Mouse (Mus musculus): ENCODE measurements around the gene Gm20388. TPM values are rescaled to one million over a fixed set of nuclear protein-coding genes. Genes with fewer than 3 reads are reported as not detected.
A peak's percentile ranks its signal among the peaks of the same experiment; 100 is the strongest.

The Gm20388 gene
- total and polyA plus RNA-seq, 2 experiments from 2014 or later: 17.3 TPM; not detected in 1

DNA sequence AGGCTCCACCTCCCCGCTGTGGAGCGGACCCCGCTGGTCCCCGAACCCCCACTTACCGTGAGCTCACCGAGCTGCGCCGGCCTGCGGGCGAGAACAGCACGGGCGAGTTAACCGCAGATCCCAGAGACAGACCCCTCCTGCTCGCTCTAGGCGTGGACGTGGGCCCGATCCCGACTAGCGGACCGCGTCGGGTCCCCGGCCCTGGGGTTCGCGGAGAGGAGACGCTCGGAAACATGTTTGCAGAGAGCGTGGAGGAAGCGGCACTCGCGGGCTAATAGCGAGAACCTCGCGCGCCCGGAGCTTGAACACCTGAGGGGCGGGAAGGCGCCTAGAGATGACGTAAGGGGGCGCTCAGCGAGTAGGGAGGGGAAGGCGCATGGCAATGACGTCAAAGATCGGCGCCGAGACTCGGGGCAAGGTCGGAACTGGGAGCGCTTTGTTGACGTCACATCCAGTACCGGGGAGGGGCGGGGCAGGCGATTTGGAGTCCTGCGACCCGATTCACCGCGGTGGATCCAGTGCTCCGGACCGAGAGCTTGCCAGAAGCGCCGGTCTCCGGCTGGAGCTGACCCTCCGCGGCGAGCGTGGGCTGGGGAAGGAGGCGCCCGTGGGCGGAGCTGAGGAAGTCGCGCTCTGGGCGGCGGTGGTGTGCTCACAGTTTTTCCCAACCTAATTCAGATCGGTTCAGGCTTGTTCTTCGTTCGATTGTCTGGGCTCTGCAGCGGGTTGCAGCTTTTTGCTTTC is 4038.5 kb downstream of the Gm20388 start, which contains the start of gene Nup133:
Gene Nup133, minus strand, starts transcription at position 324 of the 744 bp plus-strand sequence.
- WGBS: under 1% methylated on average over 76 of the region's 77 CpGs
- peak within 1 kb of the TSS; percentile 89 for H3K9ac ChIP-seq (replicated peaks; ENCODE audit: low read depth, low read length)
- TF ChIP-seq EP300 (IDR thresholded peaks at IDR 0.05; ENCODE audit: low read depth) (no peak), CTCF (IDR thresholded peaks at IDR 0.05; ENCODE audit: low read depth) (no peak)

DNA sequence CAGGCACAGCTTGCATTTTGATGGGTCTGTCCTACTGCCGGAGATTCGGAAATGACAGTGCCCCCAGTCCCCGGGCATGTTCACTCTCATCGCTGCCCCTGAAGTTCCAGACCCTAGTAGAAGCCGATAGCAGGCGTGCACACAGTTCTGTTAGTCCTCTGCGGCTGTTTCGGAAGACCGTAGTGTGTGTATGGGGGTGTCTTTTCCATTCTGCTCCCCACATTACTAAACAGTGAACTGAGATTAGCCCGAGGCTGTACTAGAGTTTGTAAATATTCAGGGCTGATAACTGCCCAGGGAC is 4039.0 kb downstream of the Gm20388 start:
- Histone ChIP-seq H3K27ac (ENCODE audit: low read depth) (peak overlapping the region; percentile 90), H3K27me3 (ENCODE audit: control insufficient read depth, insufficient read depth, low read length) (no peaks in the 10 kb centered on the region), H3K9me3 (replicated peaks; ENCODE audit: control insufficient read depth, low read length) (no peaks in the 10 kb centered on the region), H3K9ac (replicated peaks; ENCODE audit: low read depth, low read length) (peak overlapping the region; percentile 89), H3K36me3 (replicated peaks; ENCODE audit: control insufficient read depth, insufficient read depth, low read length) (peaks cover 34% of the 10 kb centered on the region), H3K4me1 (ENCODE audit: control insufficient read depth, insufficient read depth) (no peaks in the 10 kb centered on the region), H3K4me3 (ENCODE audit: low read depth, low read length) (peak overlapping the region; percentile 99), H3K4me2 (ENCODE audit: low read depth, low read length) (peak overlapping the region; percentile 95)
- no peak for TF ChIP-seq CTCF (IDR thresholded peaks at IDR 0.05; ENCODE audit: low read depth)
- TF ChIP-seq EP300 (IDR thresholded peaks at IDR 0.05; ENCODE audit: low read depth): no peak
- ATAC-seq (ENCODE audit: insufficient read depth, low read depth): 0 out of 2 replicates have a peak, but pooled peaks have one; percentile 6
- DNase-seq (ENCODE audit: low spot score): no peak
- 1% methylated on average over 10 of the region's 10 CpGs for WGBS

More for the DNA sequence above, 4038.5 kb downstream of the Gm20388 start, which contains the start of gene Nup133:
- DNase-seq (ENCODE audit: low spot score) (peak; percentile 97), ATAC-seq (ENCODE audit: insufficient read depth, low read depth) (peak; percentile 90)
- peak within 1 kb of the TSS; percentile 90 for H3K27ac ChIP-seq (ENCODE audit: low read depth)
- peak within 1 kb of the TSS; percentile 95 for H3K4me2 ChIP-seq (ENCODE audit: low read depth, low read length)
- H3K4me1 ChIP-seq (ENCODE audit: control insufficient read depth, insufficient read depth): no peaks in the 10 kb centered on the region
- no peaks in the 10 kb centered on the region for H3K27me3 ChIP-seq (ENCODE audit: control insufficient read depth, insufficient read depth, low read length)
- H3K36me3 ChIP-seq (replicated peaks; ENCODE audit: control insufficient read depth, insufficient read depth, low read length): peaks cover 32% of the 10 kb centered on the region
- H3K4me3 ChIP-seq (ENCODE audit: low read depth, low read length): peak within 1 kb of the TSS; percentile 99
- H3K9me3 ChIP-seq (replicated peaks; ENCODE audit: control insufficient read depth, low read length): no peaks in the 10 kb centered on the region

DNA sequence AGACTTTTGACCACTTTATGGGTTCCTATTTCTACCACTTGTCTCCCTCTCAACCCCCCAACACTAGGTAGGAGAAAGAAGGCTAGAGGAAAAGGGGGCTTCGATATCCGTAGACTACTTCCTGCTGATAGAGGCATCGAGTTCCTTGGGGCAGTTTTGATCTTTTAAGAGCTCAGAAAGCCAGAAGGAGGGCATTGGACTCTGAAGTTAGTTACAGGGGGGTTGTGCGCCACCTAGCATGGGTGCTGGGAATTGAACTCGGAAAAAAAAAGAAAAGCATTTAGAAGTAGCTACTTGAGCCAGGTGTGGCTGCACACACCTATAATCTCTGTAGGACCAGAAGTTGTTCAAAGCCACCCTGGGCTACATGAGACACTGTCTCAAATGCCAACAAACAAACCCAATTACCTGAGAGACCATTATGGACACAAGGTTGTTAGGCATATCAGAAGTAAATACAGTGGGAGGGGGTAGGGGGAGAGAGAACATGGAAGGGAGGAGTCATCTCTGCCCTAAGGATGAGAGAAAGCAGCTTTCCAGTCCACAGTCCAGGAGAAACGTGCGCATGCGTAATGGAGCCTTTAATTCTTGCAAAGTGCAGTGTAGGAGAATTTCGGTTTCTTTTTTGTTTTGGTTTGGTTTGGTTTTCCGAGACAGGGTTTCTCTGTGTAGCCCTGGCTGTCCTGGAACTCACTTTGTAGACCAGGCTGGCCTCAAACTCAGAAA is 4039.6 kb downstream of the Gm20388 start:
- ATAC-seq (ENCODE audit: insufficient read depth, low read depth) (no peak), DNase-seq (ENCODE audit: low spot score) (peak; percentile 60)
- Histone ChIP-seq H3K4me3 (ENCODE audit: low read depth, low read length) (peak overlapping the region; percentile 99), H3K4me2 (ENCODE audit: low read depth, low read length) (peak overlapping the region; percentile 95), H3K27me3 (ENCODE audit: control insufficient read depth, insufficient read depth, low read length) (no peaks in the 10 kb centered on the region), H3K27ac (ENCODE audit: low read depth) (peak overlapping the region; percentile 90), H3K9me3 (replicated peaks; ENCODE audit: control insufficient read depth, low read length) (no peaks in the 10 kb centered on the region), H3K9ac (replicated peaks; ENCODE audit: low read depth, low read length) (peak overlapping the region; percentile 89), H3K4me1 (ENCODE audit: control insufficient read depth, insufficient read depth) (no peaks in the 10 kb centered on the region), H3K36me3 (replicated peaks; ENCODE audit: control insufficient read depth, insufficient read depth, low read length) (peaks cover 37% of the 10 kb centered on the region)
- 34% methylated on average over 10 of the region's 10 CpGs for WGBS
- no peak for TF ChIP-seq EP300 (IDR thresholded peaks at IDR 0.05; ENCODE audit: low read depth)
- peak; percentile 57 for TF ChIP-seq CTCF (IDR thresholded peaks at IDR 0.05; ENCODE audit: low read depth)

DNA sequence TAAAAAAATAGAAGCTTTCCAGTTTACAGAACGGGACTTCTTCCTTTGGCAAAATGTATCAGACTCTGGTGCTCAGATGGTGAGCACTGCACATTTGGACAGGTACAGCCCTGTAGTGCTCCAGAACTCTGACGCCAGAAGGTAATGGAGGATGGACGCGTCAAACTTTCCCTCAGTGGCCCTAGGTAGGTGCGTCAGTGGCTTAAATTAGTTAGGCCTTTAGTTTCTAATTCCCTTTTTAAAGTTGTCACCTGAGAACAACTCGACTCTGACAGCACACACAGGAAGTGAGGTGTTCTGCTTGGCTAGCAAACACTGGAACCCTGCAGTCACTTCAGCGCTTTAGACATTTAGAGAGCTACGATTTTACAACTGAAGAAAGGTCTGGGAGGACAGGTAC is 4043.0 kb downstream of the Gm20388 start:
- no peaks in the 10 kb centered on the region for H3K9me3 ChIP-seq (replicated peaks; ENCODE audit: control insufficient read depth, low read length)
- no peak overlapping the region for H3K4me2 ChIP-seq (ENCODE audit: low read depth, low read length)
- 87% methylated on average over 8 of the region's 8 CpGs for WGBS
- H3K27ac ChIP-seq (ENCODE audit: low read depth): no peak overlapping the region
- peaks cover 44% of the 10 kb centered on the region for H3K36me3 ChIP-seq (replicated peaks; ENCODE audit: control insufficient read depth, insufficient read depth, low read length)
- no peaks in the 10 kb centered on the region for H3K27me3 ChIP-seq (ENCODE audit: control insufficient read depth, insufficient read depth, low read length)
- TF ChIP-seq EP300 (IDR thresholded peaks at IDR 0.05; ENCODE audit: low read depth) (no peak), CTCF (IDR thresholded peaks at IDR 0.05; ENCODE audit: low read depth) (no peak)
- H3K4me3 ChIP-seq (ENCODE audit: low read depth, low read length): no peak overlapping the region
- DNase-seq (ENCODE audit: low spot score) (no peak), ATAC-seq (ENCODE audit: insufficient read depth, low read depth) (no peak)
- no peak overlapping the region for H3K9ac ChIP-seq (replicated peaks; ENCODE audit: low read depth, low read length)
- no peaks in the 10 kb centered on the region for H3K4me1 ChIP-seq (ENCODE audit: control insufficient read depth, insufficient read depth)

DNA sequence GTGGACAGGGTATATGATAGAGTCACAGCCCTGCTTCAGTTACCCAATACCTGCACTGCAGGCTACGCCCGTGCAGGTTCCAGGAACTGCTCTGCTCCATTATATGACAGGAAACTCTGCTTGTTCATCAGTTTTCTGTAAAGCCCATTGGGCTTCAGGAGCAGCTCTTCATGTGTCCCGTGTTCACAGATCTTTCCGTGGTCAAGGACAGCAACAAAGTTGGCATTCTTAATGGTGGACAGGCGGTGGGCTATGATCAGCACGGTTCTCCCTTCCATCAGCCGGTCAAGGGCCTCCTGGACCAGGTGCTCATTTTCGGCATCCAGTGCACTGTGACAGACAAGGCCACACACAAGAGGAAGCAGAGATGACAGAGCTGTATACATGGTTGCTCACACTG is 4043.6 kb downstream of the Gm20388 start:
- no peak overlapping the region for H3K4me3 ChIP-seq (ENCODE audit: low read depth, low read length)
- H3K27ac ChIP-seq (ENCODE audit: low read depth): no peak overlapping the region
- WGBS: 88% methylated on average over 8 of the region's 8 CpGs
- no peak for ATAC-seq (ENCODE audit: insufficient read depth, low read depth)
- H3K9me3 ChIP-seq (replicated peaks; ENCODE audit: control insufficient read depth, low read length): no peaks in the 10 kb centered on the region
- H3K36me3 ChIP-seq (replicated peaks; ENCODE audit: control insufficient read depth, insufficient read depth, low read length): peaks cover 47% of the 10 kb centered on the region
- H3K4me2 ChIP-seq (ENCODE audit: low read depth, low read length): no peak overlapping the region
- no peak for DNase-seq (ENCODE audit: low spot score)
- H3K9ac ChIP-seq (replicated peaks; ENCODE audit: low read depth, low read length): no peak overlapping the region
- TF ChIP-seq CTCF (IDR thresholded peaks at IDR 0.05; ENCODE audit: low read depth) (no peak), EP300 (IDR thresholded peaks at IDR 0.05; ENCODE audit: low read depth) (no peak)
- H3K27me3 ChIP-seq (ENCODE audit: control insufficient read depth, insufficient read depth, low read length): no peaks in the 10 kb centered on the region
- no peaks in the 10 kb centered on the region for H3K4me1 ChIP-seq (ENCODE audit: control insufficient read depth, insufficient read depth)
